Mouse (Mus musculus) forebrain, embryonic 16.5 days (tissue): ENCODE data around the gene Hist1h2ad. TPM values are rescaled to one million over a fixed set of nuclear protein-coding genes. Genes with fewer than 3 reads are reported as not detected.
"Not testable (repeated sequence)": the region's sequence is repeated elsewhere in the genome, so short reads cannot be mapped to it uniquely, and the experiment has no call there.

Experiments
- ATAC-seq: fragments of 200-750 bp; cut with Nextera tagmentation; 2 replicates; pipeline ENCODE4 v1.8.0; 2017; ENCODE audit warnings: mild to moderate bottlenecking, moderate library complexity
- H3K27ac ChIP-seq: fragments of 300-500 bp; sonication (generic); 2 replicates; pipeline ENCODE4 v1.5.1; 2014; ENCODE audit warnings: low read length, control low read depth
- H3K27me3 ChIP-seq: fragments of 300-500 bp; sonication (generic); replicated peaks from 2 replicates; pipeline ENCODE4 v1.6.1; 2014; ENCODE audit warnings: low read length; ENCODE audit not compliant: control insufficient read depth, insufficient read depth
- H3K36me3 ChIP-seq: fragments of 300-500 bp; sonication (generic); 2 replicates; pipeline ENCODE4 v1.6.1; 2014; ENCODE audit not compliant: control insufficient read depth, insufficient read depth
- H3K4me1 ChIP-seq: fragments of 300-500 bp; sonication (generic); replicated peaks from 2 replicates; pipeline ENCODE4 v1.6.1; 2014; ENCODE audit warnings: low read length; ENCODE audit not compliant: control insufficient read depth, insufficient read depth
- H3K4me2 ChIP-seq: fragments of 300-500 bp; sonication (generic); 2 replicates; pipeline ENCODE4 v1.6.1; 2014; ENCODE audit warnings: mild to moderate bottlenecking, low read length, control low read depth
- H3K4me3 ChIP-seq: fragments of 300-500 bp; sonication (generic); replicated peaks from 2 replicates; pipeline ENCODE4 v1.5.1; 2014; ENCODE audit warnings: mild to moderate bottlenecking, low read length, control low read depth
- H3K9ac ChIP-seq: fragments of 300-500 bp; sonication (generic); replicated peaks from 2 replicates; pipeline ENCODE4 v1.6.1; 2014; ENCODE audit warnings: low read depth, low read length, control low read depth
- H3K9me3 ChIP-seq: fragments of 300-500 bp; sonication (generic); 2 replicates; pipeline ENCODE4 v1.6.1; 2016; ENCODE audit warnings: low read length; ENCODE audit not compliant: control insufficient read depth
- WGBS: fragments of 180-500 bp; shearing (Covaris S2); extraction: QIAGEN DNeasy Blood & Tissue Kit; methylation state at CpG from one replicate; pipeline ENCODE4 v1.1.7; 2014; 5-methylcytosine and 5-hydroxymethylcytosine counted together
- polyA plus RNA-seq: library from polyadenylated mRNA; unstranded; fragments of >200 nt; fragmentation: Nextera tagmentation; extraction: Ambion mirVana; gene quantifications from 2 replicates; pipeline ENCODE4 v1.2.1, GENCODE M21; 2015

The Hist1h2ad gene
- polyA plus RNA-seq, 1 experiment from 2014 or later: 1.2 TPM

- H3K36me3 ChIP-seq, H3K27me3 ChIP-seq, H3K4me1 ChIP-seq, ATAC-seq, H3K9me3 ChIP-seq: not testable (repeated sequence)
- Histone ChIP-seq H3K4me3 (peak overlapping the region; percentile 42), H3K9ac (peak overlapping the region; percentile 53), H3K27ac (peak overlapping the region; percentile 98; the same call in 1 of the 2 replicates), H3K4me2 (peak overlapping the region; percentile 48)
- WGBS: 0% methylated on average over 2 of the region's 5 CpGs
Measured at GRCm38 (mm10) chr13:23561531-23561882, 12.7 kb upstream of the Hist1h2ad start.

DNA sequence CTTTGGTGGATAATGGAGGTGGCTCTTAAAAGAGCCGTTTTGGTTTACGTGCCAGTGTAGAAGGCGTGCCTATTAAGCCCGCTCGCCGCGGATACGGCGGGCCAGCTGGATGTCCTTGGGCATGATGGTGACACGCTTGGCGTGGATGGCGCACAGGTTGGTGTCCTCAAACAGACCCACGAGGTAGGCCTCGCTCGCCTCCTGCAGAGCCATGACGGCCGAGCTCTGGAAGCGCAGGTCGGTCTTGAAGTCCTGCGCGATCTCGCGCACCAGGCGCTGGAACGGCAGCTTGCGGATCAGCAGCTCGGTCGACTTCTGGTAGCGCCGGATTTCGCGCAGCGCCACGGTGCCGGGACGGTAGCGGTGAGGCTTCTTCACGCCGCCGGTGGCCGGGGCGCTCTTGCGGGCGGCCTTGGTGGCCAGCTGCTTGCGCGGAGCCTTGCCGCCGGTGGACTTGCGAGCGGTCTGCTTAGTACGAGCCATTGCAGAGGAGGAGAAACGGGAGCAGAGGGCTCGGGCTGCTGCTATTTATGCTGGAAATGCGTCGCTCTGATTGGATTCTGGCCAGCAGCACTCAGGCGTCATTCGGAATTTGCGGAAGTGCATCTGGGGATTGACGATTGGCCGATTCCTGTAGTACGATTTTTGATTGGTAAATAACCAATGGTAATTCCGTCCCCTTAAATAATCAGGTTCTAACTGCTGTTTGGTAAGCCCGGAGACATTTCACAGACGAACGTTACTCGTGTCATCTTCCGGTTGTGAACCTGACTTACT lies 12.1 kb upstream of the Hist1h2ad start, which contains the start of gene Hist1h3e:
Hist1h3e (minus strand) TSS at position 487 of the 777 bp plus-strand sequence.
- H3K27me3 ChIP-seq, H3K36me3 ChIP-seq, H3K9me3 ChIP-seq, H3K4me1 ChIP-seq: not testable (repeated sequence)
- Histone ChIP-seq H3K4me3 (peak within 1 kb of the TSS; percentile 42), H3K4me2 (peak within 1 kb of the TSS; percentile 82), H3K27ac (peak within 1 kb of the TSS; percentile 98), H3K9ac (peak within 1 kb of the TSS; percentile 57)
- ATAC-seq: peak; percentile 94
- WGBS: under 1% methylated on average over 57 of the region's 67 CpGs

GRCm38 (mm10) chr13:23562699-23563462 lies 11.3 kb upstream of the Hist1h2ad start:
- H3K27ac ChIP-seq: peak overlapping the region; percentile 98
- no peaks in the 10 kb centered on the region for H3K9me3 ChIP-seq
- H3K4me3 ChIP-seq: peak overlapping the region; percentile 42
- peaks cover 6% of the 10 kb centered on the region; the same call in 1 of the 2 replicates for H3K4me1 ChIP-seq
- H3K9ac ChIP-seq: peak overlapping the region; percentile 57
- H3K36me3 ChIP-seq: no peaks in the 10 kb centered on the region
- H3K4me2 ChIP-seq: peak overlapping the region; percentile 82
- ATAC-seq: peak; percentile 38
- H3K27me3 ChIP-seq: no peaks in the 10 kb centered on the region
- WGBS: under 1% methylated on average over 18 of the region's 18 CpGs

GRCm38 (mm10) chr13:23564482-23564881 lies 9.7 kb upstream of the Hist1h2ad start:
- no peak overlapping the region for H3K9ac ChIP-seq
- H3K27me3 ChIP-seq: no peaks in the 10 kb centered on the region
- ATAC-seq: no peak
- WGBS: 90% methylated on average over 2 of the region's 2 CpGs
- no peaks in the 10 kb centered on the region for H3K36me3 ChIP-seq
- no peak overlapping the region for H3K4me2 ChIP-seq
- peaks cover 6% of the 10 kb centered on the region; the same call in 1 of the 2 replicates for H3K4me1 ChIP-seq
- no peak overlapping the region for H3K27ac ChIP-seq
- no peaks in the 10 kb centered on the region for H3K9me3 ChIP-seq
- H3K4me3 ChIP-seq: no peak overlapping the region

DNA sequence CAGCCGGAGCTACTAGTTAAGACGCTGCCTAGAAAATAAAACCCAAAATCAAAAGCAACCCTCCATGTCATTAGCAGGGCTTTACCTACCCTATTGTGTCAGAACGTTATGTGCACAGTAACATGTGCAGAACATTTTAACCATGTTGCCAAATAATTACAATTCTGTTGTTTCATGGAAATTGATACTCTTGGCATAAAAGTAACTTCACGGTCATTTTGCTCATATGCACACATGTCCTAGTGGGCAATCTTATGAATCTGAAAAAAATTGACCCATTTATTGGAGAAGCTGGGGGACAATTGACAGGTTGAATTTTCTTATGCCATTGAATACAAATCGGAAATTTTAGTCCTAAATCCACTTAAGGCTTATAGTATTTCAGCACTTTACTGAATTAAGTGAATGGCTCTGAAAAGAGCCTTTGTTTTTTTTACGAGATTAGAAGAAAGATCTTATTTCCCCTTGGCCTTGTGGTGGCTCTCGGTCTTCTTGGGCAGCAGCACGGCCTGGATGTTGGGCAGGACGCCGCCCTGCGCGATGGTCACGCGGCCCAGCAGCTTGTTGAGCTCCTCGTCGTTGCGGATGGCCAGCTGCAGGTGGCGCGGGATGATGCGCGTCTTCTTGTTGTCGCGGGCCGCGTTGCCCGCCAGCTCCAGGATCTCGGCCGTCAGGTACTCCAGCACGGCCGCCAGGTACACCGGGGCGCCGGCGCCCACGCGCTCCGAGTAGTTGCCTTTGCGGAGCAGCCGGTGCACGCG lies 3.7 kb upstream of the Hist1h2ad start:
- Histone ChIP-seq H3K4me2 (peak overlapping the region; percentile 53), H3K27ac (peak overlapping the region; percentile 96), H3K9ac (peak overlapping the region; percentile 57; the same call in 1 of the 2 replicates), H3K4me1 (peaks cover 15% of the 10 kb centered on the region), H3K4me3 (peak overlapping the region; percentile 44)
- not testable (repeated sequence) for H3K36me3 ChIP-seq, H3K9me3 ChIP-seq, H3K27me3 ChIP-seq, ATAC-seq
- WGBS: under 1% methylated on average over 23 of the region's 41 CpGs

DNA sequence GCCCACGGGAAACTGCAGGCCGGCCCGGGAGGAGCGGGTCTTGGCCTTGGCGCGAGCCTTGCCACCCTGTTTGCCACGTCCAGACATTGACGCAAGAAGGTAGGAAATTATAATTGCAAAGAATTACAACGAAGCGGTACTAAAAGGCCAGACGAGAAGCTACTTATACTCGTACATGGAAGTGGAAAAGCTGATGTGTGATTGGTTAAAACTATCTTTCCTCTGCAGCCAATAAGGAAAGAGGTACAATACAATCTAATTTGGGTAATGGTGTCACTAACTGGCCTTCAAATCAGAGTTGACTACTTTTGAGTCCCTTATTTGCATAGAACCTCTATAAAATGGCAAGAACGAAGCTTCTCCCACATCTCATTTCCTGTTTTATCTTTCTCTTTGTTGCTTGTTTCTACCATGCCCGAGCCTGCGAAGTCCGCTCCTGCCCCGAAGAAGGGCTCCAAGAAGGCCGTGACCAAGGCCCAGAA lies 3.1 kb upstream of the Hist1h2ad start, which contains the start of the genes Hist1h2ae and Hist1h2bg:
Hist1h2ae (minus strand) TSS at position 199 of the 482 bp plus-strand sequence.
Hist1h2bg (plus strand) TSS at position 375 of the 482 bp plus-strand sequence.
- H3K9me3 ChIP-seq: no peaks in the 10 kb centered on the region
- H3K27ac ChIP-seq: peak within 1 kb of the TSS; percentile 96
- peak; percentile 91 for ATAC-seq
- no peaks in the 10 kb centered on the region for H3K27me3 ChIP-seq
- peak within 1 kb of the TSS; percentile 44 for H3K4me3 ChIP-seq
- peaks cover 15% of the 10 kb centered on the region for H3K4me1 ChIP-seq
- WGBS: under 1% methylated on average over 18 of the region's 18 CpGs
- H3K4me2 ChIP-seq: peak within 1 kb of the TSS; percentile 53
- H3K9ac ChIP-seq: peak within 1 kb of the TSS; percentile 68
- H3K36me3 ChIP-seq: no peaks in the 10 kb centered on the region

GRCm38 (mm10) chr13:23571504-23572217 lies 2.5 kb upstream of the Hist1h2ad start:
- ATAC-seq, H3K27me3 ChIP-seq, H3K36me3 ChIP-seq, H3K9me3 ChIP-seq: not testable (repeated sequence)
- Histone ChIP-seq H3K9ac (peak overlapping the region; percentile 68), H3K4me1 (peaks cover 20% of the 10 kb centered on the region), H3K4me3 (peak overlapping the region; percentile 44), H3K4me2 (peak overlapping the region; percentile 53), H3K27ac (peak overlapping the region; percentile 96)
- WGBS: under 1% methylated on average over 10 of the region's 34 CpGs

- WGBS: 29% methylated on average over 2 of the region's 2 CpGs
- Histone ChIP-seq H3K4me1 (peaks cover 27% of the 10 kb centered on the region), H3K27ac (peak overlapping the region; percentile 96), H3K9me3 (no peaks in the 10 kb centered on the region), H3K4me2 (peak overlapping the region; percentile 53), H3K9ac (peak overlapping the region; percentile 68), H3K27me3 (no peaks in the 10 kb centered on the region), H3K36me3 (no peaks in the 10 kb centered on the region), H3K4me3 (peak overlapping the region; percentile 44)
- no peak for ATAC-seq
Measured at GRCm38 (mm10) chr13:23572218-23573033, 1.8 kb upstream of the Hist1h2ad start.
